Mouse (Mus musculus): ENCODE measurements around the gene Snrpd3.
"Not testable (repeated sequence)": the region's sequence is repeated elsewhere in the genome, so short reads cannot be mapped to it uniquely, and the experiment has no call there.

The Snrpd3 gene

GRCm38 (mm10) chr10:75535423-75535822, 18.1 kb downstream of the Snrpd3 start:
- DNase-seq (ENCODE audit: low spot score): no peak

- DNase-seq (ENCODE audit: low spot score): no peak
Measured at GRCm38 (mm10) chr10:75536123-75536522, 18.8 kb downstream of the Snrpd3 start.

- DNase-seq (ENCODE audit: low spot score): no peak
Measured at GRCm38 (mm10) chr10:75547901-75548300, 30.6 kb downstream of the Snrpd3 start.

- DNase-seq (ENCODE audit: low spot score): no peak
Measured at GRCm38 (mm10) chr10:75548486-75548885, 31.1 kb downstream of the Snrpd3 start.

GRCm38 (mm10) chr10:75549886-75550285, 32.5 kb downstream of the Snrpd3 start:
- no peak for DNase-seq (ENCODE audit: low spot score)

- DNase-seq (ENCODE audit: low spot score): no peak
Measured at GRCm38 (mm10) chr10:75551175-75551574, 33.8 kb downstream of the Snrpd3 start.

- DNase-seq (ENCODE audit: low spot score): no peak
Measured at GRCm38 (mm10) chr10:75552106-75552505, 34.8 kb downstream of the Snrpd3 start.

- DNase-seq (ENCODE audit: low spot score): no peak
Measured at GRCm38 (mm10) chr10:75552701-75553450, 35.5 kb downstream of the Snrpd3 start.

- DNase-seq (ENCODE audit: low spot score): no peak
Measured at GRCm38 (mm10) chr10:75554090-75554489, 36.7 kb downstream of the Snrpd3 start.

GRCm38 (mm10) chr10:75555557-75555956, 38.2 kb downstream of the Snrpd3 start:
- no peak for DNase-seq (ENCODE audit: low spot score)

- DNase-seq (ENCODE audit: low spot score): peak; percentile 25
Measured at GRCm38 (mm10) chr10:75556026-75556425, 38.7 kb downstream of the Snrpd3 start.

GRCm38 (mm10) chr10:75558515-75558914, 41.2 kb downstream of the Snrpd3 start:
- no peak for DNase-seq (ENCODE audit: low spot score)

- no peak for DNase-seq (ENCODE audit: low spot score)
Measured at GRCm38 (mm10) chr10:75559041-75559675, 41.8 kb downstream of the Snrpd3 start.

- DNase-seq (ENCODE audit: low spot score): peak; percentile 65
Measured at GRCm38 (mm10) chr10:75559676-75560548, 42.6 kb downstream of the Snrpd3 start, which contains the start of gene Lrrc75b. Lrrc75b (minus strand) TSS chr10:75560330.

- DNase-seq (ENCODE audit: low spot score): no peak
Measured at GRCm38 (mm10) chr10:75560549-75560899, 43.2 kb downstream of the Snrpd3 start.

- no peak for DNase-seq (ENCODE audit: low spot score)
Measured at GRCm38 (mm10) chr10:75561071-75561654, 43.8 kb downstream of the Snrpd3 start, which contains the start of gene Ggt1. Ggt1 (plus strand) TSS chr10:75561604.

GRCm38 (mm10) chr10:75562596-75562995, 45.2 kb downstream of the Snrpd3 start:
- no peak for DNase-seq (ENCODE audit: low spot score)

- DNase-seq (ENCODE audit: low spot score): no peak
Measured at GRCm38 (mm10) chr10:75564687-75565265, 47.4 kb downstream of the Snrpd3 start.

- DNase-seq (ENCODE audit: low spot score): no peak
Measured at GRCm38 (mm10) chr10:75565436-75565835, 48.1 kb downstream of the Snrpd3 start.

- no peak for DNase-seq (ENCODE audit: low spot score)
Measured at GRCm38 (mm10) chr10:75565906-75566305, 48.6 kb downstream of the Snrpd3 start.

GRCm38 (mm10) chr10:75566321-75566720, 49.0 kb downstream of the Snrpd3 start:
- DNase-seq (ENCODE audit: low spot score): no peak

- DNase-seq (ENCODE audit: low spot score): not testable (repeated sequence)
Measured at GRCm38 (mm10) chr10:75566765-75567164, 49.4 kb downstream of the Snrpd3 start.

Data from ovary, postnatal 36 days (tissue).